Mouse (Mus musculus) CH12.LX (cell line): Measurements from ENCODE around the gene Fbxl18. TPM values are rescaled to one million over a fixed set of nuclear protein-coding genes. Genes with fewer than 3 reads are reported as not detected.

Experiments used
- DNase-seq: peaks from one replicate; pipeline ENCODE4 v3.0.0-alpha.2; 2013; ENCODE audit errors: extremely low read depth
- H3K27ac ChIP-seq: 2 replicates; pipeline ENCODE4 v1.5.1; 2012; ENCODE audit warnings: low read depth, mild to moderate bottlenecking, control low read depth, moderate library complexity; ENCODE audit not compliant: insufficient read depth
- H3K27me3 ChIP-seq: replicated peaks from 2 replicates; pipeline ENCODE3; 2012; ENCODE audit warnings: inconsistent platforms
- H3K36me3 ChIP-seq, 2 experiments: replicated peaks in 1 of 2; 2 replicates each; pipeline versions ENCODE3 to v1.6.1; 2012; ENCODE audit warnings: inconsistent platforms in 1 of 2, low read length in 1 of 2, mild to moderate bottlenecking in 1 of 2, mixed read lengths in 1 of 2, moderate library complexity in 1 of 2; ENCODE audit not compliant: control insufficient read depth in 1 of 2, insufficient read depth in 1 of 2
- H3K4me1 ChIP-seq, 2 experiments: 2 replicates each; pipeline ENCODE4 v1.6.1; 2012; ENCODE audit warnings: inconsistent platforms in 1 of 2, moderate library complexity in 1 of 2; ENCODE audit not compliant: insufficient read depth in 2 of 2, control insufficient read depth in 1 of 2
- H3K4me2 ChIP-seq: 2 replicates; pipeline ENCODE4 v1.6.1; 2012; ENCODE audit warnings: low read depth, mild to moderate bottlenecking, control low read depth; ENCODE audit not compliant: poor library complexity, insufficient read depth, severe bottlenecking
- H3K4me3 ChIP-seq, 3 experiments: fragments of 150-350 bp in 1 of 3; sonication (generic) in 1 of 3; replicated peaks in 1 of 3; 2 replicates each; pipeline versions ENCODE3 to v1.5.1; 2011 to 2012; ENCODE audit warnings: low read depth in 2 of 3, low read length in 2 of 3, mild to moderate bottlenecking in 2 of 3, moderate library complexity in 2 of 3, control low read depth in 1 of 3, improper control_type of control experiment in 1 of 3, inconsistent platforms in 1 of 3, mixed read lengths in 1 of 3; ENCODE audit not compliant: poor library complexity in 1 of 3
- H3K79me2 ChIP-seq: replicated peaks from 2 replicates; pipeline ENCODE4 v1.6.1; 2012; ENCODE audit warnings: mild to moderate bottlenecking, moderate library complexity; ENCODE audit not compliant: control insufficient read depth, poor library complexity, insufficient read depth, severe bottlenecking; ENCODE audit errors: extremely low read depth
- H3K9ac ChIP-seq: 2 replicates; pipeline ENCODE4 v1.6.1; 2012; ENCODE audit warnings: low read depth, mild to moderate bottlenecking, control low read depth, moderate library complexity; ENCODE audit not compliant: insufficient read depth
- H3K9me3 ChIP-seq: replicated peaks from 2 replicates; pipeline ENCODE3; 2012; ENCODE audit warnings: low read length, inconsistent platforms, mixed read lengths
- BHLHE40 ChIP-seq: IDR thresholded peaks from 2 replicates; pipeline ENCODE4 v1.6.1; 2011; ENCODE audit warnings: mild to moderate bottlenecking, low read depth, low read length, improper control_type of control experiment
- CHD1 ChIP-seq: IDR thresholded peaks from 2 replicates; pipeline ENCODE4 v1.6.1; 2012; ENCODE audit warnings: low read depth, low read length, improper control_type of control experiment, inconsistent platforms
- CHD2 ChIP-seq: IDR thresholded peaks from 2 replicates; pipeline ENCODE4 v1.6.1; 2011; ENCODE audit warnings: low read length, improper control_type of control experiment
- CTCF ChIP-seq, 2 experiments: IDR thresholded peaks in 1 of 2; conservative IDR thresholded peaks in 1 of 2; 2 replicates each; pipeline ENCODE4 v1.5.1; 2011 to 2012; ENCODE audit warnings: low read depth in 2 of 2, low read length in 2 of 2, improper control_type of control experiment in 1 of 2, inconsistent platforms in 1 of 2, mild to moderate bottlenecking in 1 of 2, moderate library complexity in 1 of 2
- HCFC1 ChIP-seq: IDR thresholded peaks from 2 replicates; pipeline ENCODE4 v1.6.1; 2012; ENCODE audit warnings: low read depth, mild to moderate bottlenecking, inconsistent platforms, low read length, improper control_type of control experiment
- IRF4 ChIP-seq: IDR thresholded peaks from 2 replicates; pipeline ENCODE4 v1.6.1; 2014; ENCODE audit warnings: low read depth, mild to moderate bottlenecking, inconsistent platforms, low read length, improper control_type of control experiment
- JUN ChIP-seq: IDR thresholded peaks from 2 replicates; pipeline ENCODE4 v1.6.1; 2011; ENCODE audit warnings: low read depth, mild to moderate bottlenecking, low read length, improper control_type of control experiment, moderate library complexity; ENCODE audit not compliant: insufficient read depth
- MAFK ChIP-seq: IDR thresholded peaks from 2 replicates; pipeline ENCODE4 v1.6.1; 2011; ENCODE audit warnings: low read length, improper control_type of control experiment; ENCODE audit not compliant: insufficient replicate concordance
- MAX ChIP-seq: IDR thresholded peaks from 2 replicates; pipeline ENCODE4 v1.6.1; 2011; ENCODE audit warnings: low read length, improper control_type of control experiment
- MAZ ChIP-seq: IDR thresholded peaks from 2 replicates; pipeline ENCODE4 v1.6.1; 2012; ENCODE audit warnings: low read depth, mild to moderate bottlenecking, inconsistent platforms, low read length, improper control_type of control experiment, moderate library complexity
- MEF2A ChIP-seq: IDR thresholded peaks from 2 replicates; pipeline ENCODE4 v1.6.1; 2014; ENCODE audit warnings: low read depth, mild to moderate bottlenecking, inconsistent platforms, low read length, improper control_type of control experiment, borderline replicate concordance
- MXI1 ChIP-seq: IDR thresholded peaks from 2 replicates; pipeline ENCODE4 v1.6.1; 2011; ENCODE audit warnings: mild to moderate bottlenecking, low read depth, low read length, improper control_type of control experiment
- MYC ChIP-seq: IDR thresholded peaks from 2 replicates; pipeline ENCODE4 v1.6.1; 2011; ENCODE audit warnings: low read depth, mild to moderate bottlenecking, improper control_type of control experiment, low read length
- NELFE ChIP-seq: IDR thresholded peaks from 2 replicates; pipeline ENCODE4 v1.6.1; 2011; ENCODE audit warnings: low read depth, low read length, improper control_type of control experiment
- NRF1 ChIP-seq: IDR thresholded peaks from 2 replicates; pipeline ENCODE4 v1.6.1; 2014; ENCODE audit warnings: low read depth, mild to moderate bottlenecking, inconsistent platforms, low read length, improper control_type of control experiment, moderate library complexity
- RAD21 ChIP-seq: IDR thresholded peaks from 2 replicates; pipeline ENCODE4 v1.6.1; 2011; ENCODE audit warnings: low read depth, mild to moderate bottlenecking, low read length, improper control_type of control experiment, moderate library complexity
- RCOR1 ChIP-seq: conservative IDR thresholded peaks from 2 replicates; pipeline ENCODE4 v1.6.1; 2012; ENCODE audit warnings: low read depth, mild to moderate bottlenecking, inconsistent platforms, low read length, improper control_type of control experiment
- SIN3A ChIP-seq: IDR thresholded peaks from 2 replicates; pipeline ENCODE4 v1.6.1; 2012; ENCODE audit warnings: low read length, improper control_type of control experiment, inconsistent platforms
- SMC3 ChIP-seq: IDR thresholded peaks from 2 replicates; pipeline ENCODE4 v1.6.1; 2011; ENCODE audit warnings: low read depth, low read length, improper control_type of control experiment
- TCF12 ChIP-seq: IDR thresholded peaks from 2 replicates; pipeline ENCODE4 v1.6.1; 2014; ENCODE audit warnings: low read depth, mild to moderate bottlenecking, inconsistent platforms, low read length, improper control_type of control experiment
- USF2 ChIP-seq: conservative IDR thresholded peaks from 2 replicates; pipeline ENCODE4 v1.6.1; 2011; ENCODE audit warnings: low read depth, low read length, improper control_type of control experiment
- ZC3H11A ChIP-seq: IDR thresholded peaks from 2 replicates; pipeline ENCODE4 v1.6.1; 2012; ENCODE audit warnings: low read depth, mild to moderate bottlenecking, inconsistent platforms, low read length, improper control_type of control experiment
- ZKSCAN1 ChIP-seq: IDR thresholded peaks from 2 replicates; pipeline ENCODE4 v1.6.1; 2012; ENCODE audit warnings: low read depth, inconsistent platforms, low read length, improper control_type of control experiment, borderline replicate concordance
- dilution Hi-C: fragments of 300-500 bp; cut with MboI; formaldehyde crosslinking; loops from 2 replicates; pipeline ENCODE4 v1.14.3; 2020; ENCODE audit warnings: low sequenced_read_pairs; ENCODE audit not compliant: extremely low pct_unique_long_range_greater_than_20kb, extremely low pct_ligation_motif_present
- in situ Hi-C: fragments of 300-500 bp; cut with MboI; formaldehyde crosslinking; loops from 3 replicates; pipeline ENCODE4 v1.14.3; 2019; ENCODE audit warnings: low sequenced_read_pairs, low pct_ligation_motif_present, low pct_unique_long_range_greater_than_20kb, mixed read lengths
- polyA plus RNA-seq: library from polyadenylated mRNA; unstranded; fragments of >175 nt; gene quantifications from 2 replicates; pipeline ENCODE4 v1.2.1, GENCODE M21; 2012; ENCODE audit warnings: low read depth; ENCODE audit not compliant: insufficient read length
- total RNA-seq, 2 experiments: library from RNA; depleted of rRNA; stranded (reverse); fragments of 300-350 nt in 1 of 2; fragments of >200 nt in 1 of 2; gene quantifications; 2 replicates each; pipeline ENCODE4 v1.2.3; 2012 to 2014

Gene Fbxl18
- total and polyA plus RNA-seq, 3 experiments = 3.7 to 6.4 (median 5.5) TPM

DNA sequence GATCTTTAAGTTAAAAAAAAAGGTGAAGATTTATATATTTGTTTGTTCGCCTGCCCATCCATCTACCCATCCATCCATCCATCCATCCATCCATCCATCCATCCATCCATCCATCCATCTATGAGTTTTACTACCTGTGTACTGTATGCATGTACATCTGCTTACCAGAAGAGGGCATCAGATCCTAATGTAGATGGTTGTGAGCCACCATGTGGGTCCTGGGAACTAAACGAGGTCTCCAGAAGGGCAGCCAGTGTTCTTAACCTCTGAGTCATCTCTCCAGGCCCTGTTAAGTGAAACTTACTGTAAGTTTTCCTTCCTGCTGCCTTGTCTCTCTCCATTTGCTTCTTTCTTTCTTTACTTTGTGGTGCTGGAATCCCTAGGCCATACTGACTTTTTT, 45.2 kb upstream of the Fbxl18 start:
- dilution Hi-C loops = no loop called here

DNA sequence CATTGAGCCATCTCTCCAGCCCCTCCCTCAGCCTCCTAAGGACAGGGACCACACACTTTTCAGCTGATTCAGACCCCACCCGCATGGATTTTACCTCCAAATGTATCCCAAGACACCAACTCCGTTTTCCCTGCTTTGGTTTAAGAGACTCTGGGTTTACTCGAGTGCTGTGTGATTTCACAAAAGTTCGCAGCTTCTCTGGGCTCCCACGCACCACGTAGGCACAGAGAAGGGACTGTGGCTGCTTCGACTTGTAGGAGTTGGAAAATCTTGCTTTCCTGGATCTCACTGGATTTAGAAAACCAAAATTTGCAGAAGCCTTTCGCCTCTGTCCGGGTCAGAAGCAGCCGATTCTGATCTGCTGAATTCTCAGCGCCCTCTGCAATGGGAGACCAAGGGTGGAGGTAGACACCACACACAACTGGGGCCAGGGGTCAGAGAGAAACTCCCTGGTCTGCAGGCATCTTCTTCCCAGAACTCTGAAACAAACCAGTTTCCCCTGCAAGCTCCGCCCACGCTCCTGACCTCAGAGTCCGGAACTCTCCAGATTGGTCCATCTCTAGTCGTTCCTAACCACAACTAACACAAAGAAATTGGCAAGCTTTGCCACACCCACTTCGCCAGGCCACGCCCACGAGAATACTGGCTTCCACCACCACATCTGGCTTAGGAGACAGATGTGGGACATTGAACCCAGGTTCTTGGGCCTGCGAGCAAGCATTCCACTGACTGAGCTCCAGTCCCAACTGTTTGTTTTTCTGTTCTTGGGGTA, 42.9 kb upstream of the Fbxl18 start:
- Histone ChIP-seq H3K79me2 (no peaks in the 10 kb centered on the region), H3K27ac (no peak overlapping the region), H3K27me3 (no peaks in the 10 kb centered on the region), H3K9ac (no peak overlapping the region), H3K9me3 (peaks cover 5% of the 10 kb centered on the region), H3K36me3 (no peaks in the 10 kb centered on the region), H3K4me2 (no peak overlapping the region), H3K4me1 (peaks cover 5 to 19% of the 10 kb centered on the region in 2 experiments), H3K4me3 (no peak overlapping the region)
- no peak for TF ChIP-seq CHD2
- TF ChIP-seq MEF2A = no peak
- no peak for TF ChIP-seq MAX
- TF ChIP-seq MAFK = no peak
- TF ChIP-seq RCOR1 = no peak
- no peak for TF ChIP-seq MXI1
- no peak for TF ChIP-seq CHD1
- in situ Hi-C loops = loop anchor here (5.0 to 25.0 kb wide), 2 partner anchors 99 to 349 kb away; partner anchors contain the start of gene Zfp853
- DNase-seq = peak; percentile 73
- dilution Hi-C loops = no loop called here

More for the DNA sequence above, 45.2 kb upstream of the Fbxl18 start:
- no peaks in the 10 kb centered on the region for H3K79me2 ChIP-seq
- DNase-seq = no peak
- no peak overlapping the region for H3K4me2 ChIP-seq
- H3K36me3 ChIP-seq = no peaks in the 10 kb centered on the region
- H3K9ac ChIP-seq = no peak overlapping the region
- peaks cover 5 to 19% of the 10 kb centered on the region in 2 experiments for H3K4me1 ChIP-seq
- H3K9me3 ChIP-seq = peaks cover 5% of the 10 kb centered on the region
- peak; percentile 59 for TF ChIP-seq RAD21
- TF ChIP-seq USF2 = no peak
- TF ChIP-seq ZC3H11A = no peak
- no peak for TF ChIP-seq TCF12
- TF ChIP-seq CTCF (conservative IDR thresholded peaks at IDR 0.05 in 1 of 2, IDR thresholded peaks at IDR 0.05 in 1 of 2; ENCODE audit: low read depth in 2 of 2, low read length in 2 of 2) = peak in 1 of 2 experiments; percentile 57; a peak in 2 of 4 replicates
- TF ChIP-seq SMC3 = peak; percentile 65
- H3K4me3 ChIP-seq = no peak overlapping the region
- no peak overlapping the region for H3K27ac ChIP-seq
- H3K27me3 ChIP-seq = no peaks in the 10 kb centered on the region
- in situ Hi-C loops = loop anchor here (25.0 kb wide), 1 partner anchor 347 kb away; the partner anchor contains the start of gene Zfp853

DNA sequence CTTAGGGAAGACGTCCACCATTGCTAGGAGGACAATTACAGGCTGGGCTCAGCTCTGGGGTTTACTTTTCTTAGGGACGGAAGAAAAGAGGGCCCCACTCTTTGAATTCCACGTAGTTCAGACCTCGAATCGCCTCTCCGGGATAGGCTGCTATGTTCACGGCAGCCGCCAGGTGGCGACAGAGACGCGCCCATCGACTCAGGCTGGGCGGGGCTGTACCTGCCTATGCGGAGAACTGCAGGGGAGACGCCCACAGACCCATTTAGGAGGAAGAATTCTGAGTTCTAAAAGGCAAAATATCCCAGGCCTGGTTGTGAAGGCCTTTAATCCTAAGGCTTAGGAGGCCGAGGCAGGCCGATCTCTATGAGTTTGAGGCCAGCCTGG, 41.1 kb upstream of the Fbxl18 start:
- peak; percentile 70 for DNase-seq
- no peaks in the 10 kb centered on the region for H3K79me2 ChIP-seq
- no peak overlapping the region for H3K27ac ChIP-seq
- H3K36me3 ChIP-seq = no peaks in the 10 kb centered on the region
- no peaks in the 10 kb centered on the region for H3K27me3 ChIP-seq
- H3K9ac ChIP-seq = 0 out of 2 replicates have a peak overlapping the region, but pooled peaks have one; percentile 12
- H3K4me3 ChIP-seq = peak overlapping the region in 2 of 3 experiments; percentile 11 to 28
- in situ Hi-C loops (loop anchor here (5.0 to 25.0 kb wide), 2 partner anchors 101 to 351 kb away; partner anchors contain the start of gene Zfp853), dilution Hi-C loops (no loop called here)
- H3K4me2 ChIP-seq = peak overlapping the region; percentile 58
- peaks cover 6 to 31% of the 10 kb centered on the region in 2 experiments for H3K4me1 ChIP-seq
- H3K9me3 ChIP-seq = peaks cover 5% of the 10 kb centered on the region
- 0 out of 2 replicates have a peak, but pooled peaks have one; percentile 31 for TF ChIP-seq HCFC1
- TF ChIP-seq MXI1 = no peak
- TF ChIP-seq SMC3 = peak; percentile 99
- TF ChIP-seq JUN = no peak
- peak; percentile 84 for TF ChIP-seq MAZ
- TF ChIP-seq MEF2A = peak; percentile 70; the same call in 1 of the 2 replicates
- TF ChIP-seq BHLHE40 = peak; percentile 31
- TF ChIP-seq NRF1 = no peak
- 0 out of 2 replicates have a peak, but pooled peaks have one; percentile 19 for TF ChIP-seq SIN3A
- TF ChIP-seq MYC = no peak
- peak; percentile 56 to 96 for TF ChIP-seq CTCF (conservative IDR thresholded peaks at IDR 0.05 in 1 of 2, IDR thresholded peaks at IDR 0.05 in 1 of 2; ENCODE audit: low read depth in 2 of 2, low read length in 2 of 2)
- no peak for TF ChIP-seq ZKSCAN1
- peak; percentile 96 for TF ChIP-seq ZC3H11A
- no peak for TF ChIP-seq MAFK
- no peak for TF ChIP-seq CHD1
- TF ChIP-seq IRF4 = peak; percentile 44; the same call in 1 of the 2 replicates
- peak; percentile 45; the same call in 1 of the 2 replicates for TF ChIP-seq NELFE
